Mouse (Mus musculus) gastrocnemius, adult 8-10 months (tissue): ENCODE measurements around the gene Ccdc181. TPM values are rescaled to one million over a fixed set of nuclear protein-coding genes. Genes with fewer than 3 reads are reported as not detected.

Source experiments
- DNase-seq, 2 experiments: peaks; one replicate each; pipeline ENCODE4 v3.0.0; 2022; ENCODE audit warnings: low spot score in 2 of 2
- total RNA-seq, 4 experiments: library from RNA; stranded (reverse); gene quantifications; 2 replicates each; pipeline ENCODE4 v1.2.4; 2022

Ccdc181 gene
- total RNA-seq, 4 experiments from 2014 or later: 10.6 to 13.1 (median 11.8) TPM

DNA sequence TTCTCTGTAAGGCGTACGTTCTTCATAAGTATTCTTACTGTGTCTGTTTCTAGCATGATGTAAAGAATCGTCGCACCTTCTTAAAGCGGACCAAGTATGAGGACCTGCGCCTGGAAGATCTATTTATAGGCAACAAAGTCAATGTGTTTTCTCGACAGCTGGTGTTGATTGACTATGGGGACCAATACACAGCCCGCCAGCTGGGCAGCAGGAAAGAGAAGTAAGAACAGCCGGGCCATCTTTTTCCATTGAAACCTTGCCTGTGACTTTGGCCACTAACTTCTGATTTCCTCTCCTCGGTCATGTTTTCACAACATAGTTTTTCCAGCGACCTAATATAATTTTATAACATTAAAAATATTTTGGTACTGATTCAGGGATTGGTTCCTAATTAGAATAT is 57.2 kb downstream of the Ccdc181 start:
- DNase-seq: no peak

GRCm38 (mm10) chr1:164335435-164335834 is 60.0 kb downstream of the Ccdc181 start:
- no peak for DNase-seq

- no peak for DNase-seq
Observed at GRCm38 (mm10) chr1:164335846-164336245, 60.5 kb downstream of the Ccdc181 start.

Other genes with a start within 250 kb of the Ccdc181 start
- not detected for gene Sele, start 227.4 kb upstream of the Ccdc181 start, total RNA-seq
- gene Sell, start 213.6 kb upstream of the Ccdc181 start, total RNA-seq: under 1 TPM in 2 of 4 experiments, not detected in 2; 0.19 to 0.34 TPM
- gene Selp, start 160.3 kb upstream of the Ccdc181 start, total RNA-seq: under 1 TPM; 0.27 to 0.83 (median 0.59) TPM
- gene F5, start 123.7 kb upstream of the Ccdc181 start, total RNA-seq: under 1 TPM; 0.07 to 0.18 (median 0.13) TPM
- 1 to 10 TPM; 3.8 to 4.9 (median 4.5) TPM for gene Slc19a2, start 26.5 kb upstream of the Ccdc181 start, total RNA-seq
- 1 to 10 TPM; 1.2 to 3.5 (median 2.2) TPM for gene Nme7, start 28.5 kb downstream of the Ccdc181 start, total RNA-seq
- gene Blzf1, start 31.9 kb downstream of the Ccdc181 start, total RNA-seq: 10 to 100 TPM; 23.8 to 26.6 (median 25.8) TPM
- 100 to 1,000 TPM; 111 to 182 (median 171) TPM for gene Atp1b1, start 182.8 kb downstream of the Ccdc181 start, total RNA-seq